Mouse (Mus musculus) lung, adult 2 months (tissue): ENCODE results near the gene Chfr. TPM values are rescaled to one million over a fixed set of nuclear protein-coding genes. Genes with fewer than 3 reads are reported as not detected.

Source experiments
- DNase-seq: peaks from one replicate; pipeline ENCODE4 v3.0.0; 2022
- H3K4me1 ChIP-seq: fragments of 200-500 bp; 2 replicates; pipeline ENCODE4 v1.6.1; 2011; ENCODE audit warnings: low read length; ENCODE audit not compliant: control insufficient read depth, insufficient read depth
- H3K4me3 ChIP-seq: fragments of 200-500 bp; replicated peaks from 2 replicates; pipeline ENCODE3; 2011; ENCODE audit warnings: low read depth, mild to moderate bottlenecking, control low read depth, low read length; ENCODE audit errors: extremely low read depth
- CTCF ChIP-seq: fragments of 200-500 bp; IDR thresholded peaks from 2 replicates; pipeline ENCODE4 v1.5.1; 2011; ENCODE audit warnings: mild to moderate bottlenecking, low read length, control low read depth; ENCODE audit not compliant: insufficient read depth
- POLR2A ChIP-seq: fragments of 200-500 bp; IDR thresholded peaks from 2 replicates; pipeline ENCODE4 v1.6.1; 2011; ENCODE audit warnings: low read depth, mild to moderate bottlenecking, control low read depth, low read length, borderline replicate concordance; ENCODE audit errors: extremely low read depth
- WGBS: fragments of 180-500 bp; shearing (Covaris S2); methylation state at CpG from one replicate; pipeline ENCODE4 v1.1.7; 2018; 5-methylcytosine and 5-hydroxymethylcytosine counted together
- polyA plus RNA-seq: library from polyadenylated mRNA; depleted of rRNA; stranded (reverse); fragments of >200 nt; gene quantifications from 2 replicates; pipeline ENCODE4 v1.2.3, GENCODE M21; 2012

The Chfr gene
- polyA plus RNA-seq, 1 experiment: 48.0 TPM

GRCm38 (mm10) chr5:110169374-110169773, 33.7 kb downstream of the Chfr start:
- no peak for DNase-seq
- WGBS: 96% methylated on average over 4 of the region's 4 CpGs
- H3K4me1 ChIP-seq: no peaks in the 10 kb centered on the region
- TF ChIP-seq CTCF (no peak), POLR2A (no peak)
- no peak overlapping the region for H3K4me3 ChIP-seq

GRCm38 (mm10) chr5:110176362-110177020, 40.8 kb downstream of the Chfr start, which contains the start of gene Golga3:
TSS of gene Golga3 (plus strand) at chr5:110176701.
- WGBS: under 1% methylated on average over 41 of the region's 41 CpGs
- peak; percentile 87 for DNase-seq
- Histone ChIP-seq H3K4me1 (peaks cover 4% of the 10 kb centered on the region; the same call in 1 of the 2 replicates), H3K4me3 (peak within 1 kb of the TSS; percentile 84)
- TF ChIP-seq CTCF (no peak), POLR2A (peak; percentile 68; the same call in 1 of the 2 replicates)

- TF ChIP-seq CTCF (no peak), POLR2A (no peak)
- no peak for DNase-seq
- peaks cover 4% of the 10 kb centered on the region; the same call in 1 of the 2 replicates for H3K4me1 ChIP-seq
- WGBS: under 1% methylated on average over 19 of the region's 19 CpGs
- peak overlapping the region; percentile 84 for H3K4me3 ChIP-seq
These were observed 41.4 kb downstream of the Chfr start for GRCm38 (mm10) chr5:110177021-110177420.

GRCm38 (mm10) chr5:110178628-110179027, 43.0 kb downstream of the Chfr start:
- no peak overlapping the region for H3K4me3 ChIP-seq
- no peak for DNase-seq
- peaks cover 4% of the 10 kb centered on the region; the same call in 1 of the 2 replicates for H3K4me1 ChIP-seq
- no peak for TF ChIP-seq POLR2A
- TF ChIP-seq CTCF: no peak
- 62% methylated on average over 2 of the region's 2 CpGs for WGBS

GRCm38 (mm10) chr5:110181716-110182115, 46.1 kb downstream of the Chfr start:
- no peak for TF ChIP-seq CTCF
- no peak for TF ChIP-seq POLR2A
- WGBS: 54% methylated on average over 5 of the region's 5 CpGs
- H3K4me3 ChIP-seq: no peak overlapping the region
- no peak for DNase-seq
- H3K4me1 ChIP-seq: peaks cover 4% of the 10 kb centered on the region; the same call in 1 of the 2 replicates

- WGBS: 85% methylated on average over 10 of the region's 10 CpGs
- no peaks in the 10 kb centered on the region for H3K4me1 ChIP-seq
- H3K4me3 ChIP-seq: no peak overlapping the region
- no peak for DNase-seq
- no peak for TF ChIP-seq POLR2A
- no peak for TF ChIP-seq CTCF
These were observed 67.7 kb downstream of the Chfr start for GRCm38 (mm10) chr5:110203164-110203895.

GRCm38 (mm10) chr5:110204777-110205176, 69.1 kb downstream of the Chfr start:
- TF ChIP-seq CTCF (peak; percentile 38; the same call in 1 of the 2 replicates), POLR2A (no peak)
- Histone ChIP-seq H3K4me3 (no peak overlapping the region), H3K4me1 (no peaks in the 10 kb centered on the region)
- DNase-seq: no peak
- 82% methylated on average over 6 of the region's 6 CpGs for WGBS

GRCm38 (mm10) chr5:110211312-110211711, 75.7 kb downstream of the Chfr start:
- H3K4me1 ChIP-seq: no peaks in the 10 kb centered on the region
- DNase-seq: no peak
- WGBS: 70% methylated on average over 2 of the region's 2 CpGs
- TF ChIP-seq POLR2A: no peak
- TF ChIP-seq CTCF: no peak
- H3K4me3 ChIP-seq: no peak overlapping the region

GRCm38 (mm10) chr5:110216780-110217179, 81.1 kb downstream of the Chfr start:
- TF ChIP-seq CTCF (no peak), POLR2A (no peak)
- 89% methylated on average over 3 of the region's 3 CpGs for WGBS

More at GRCm38 (mm10) chr5:110216780-110217179, 81.1 kb downstream of the Chfr start:
- no peaks in the 10 kb centered on the region for H3K4me1 ChIP-seq
- DNase-seq: no peak
- H3K4me3 ChIP-seq: no peak overlapping the region
